Mouse (Mus musculus): ENCODE data around the gene Acyp2.

DNA sequence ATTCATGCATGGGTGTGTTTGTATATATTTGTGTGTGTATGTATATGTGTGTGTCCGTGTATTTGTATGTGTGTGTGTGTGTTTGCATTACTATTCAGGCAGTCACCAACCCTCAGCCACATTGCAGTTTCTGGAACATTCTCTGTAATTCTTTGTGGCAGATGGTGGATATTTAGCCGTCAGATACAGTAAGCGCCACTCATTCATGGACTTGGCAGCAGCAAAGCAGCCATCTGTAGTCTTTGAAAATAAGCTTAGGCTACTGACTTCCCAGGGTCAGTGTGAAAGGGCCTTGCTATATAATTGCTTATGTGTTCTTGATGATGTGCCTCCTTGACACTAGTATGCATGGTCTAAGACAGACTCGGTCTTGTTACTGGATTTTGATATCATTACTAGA lies 141.2 kb downstream of the Acyp2 start:
- no peak for TF ChIP-seq CTCF (conservative IDR thresholded peaks at IDR 0.05; ENCODE audit: low read length)
- TF ChIP-seq NANOG (IDR thresholded peaks at IDR 0.05; ENCODE audit: borderline replicate concordance, low read length), result no peak
- no peak for TF ChIP-seq POU5F1 (IDR thresholded peaks at IDR 0.05; ENCODE audit: borderline replicate concordance, low read length)

All from E14TG2a.4 (cell line).